Mouse (Mus musculus) G1E (cell line): ENCODE data around the gene Ankrd28.

Experiments used
- CTCF ChIP-seq: IDR thresholded peaks from 2 replicates; pipeline ENCODE4 v1.5.1; 2012; ENCODE audit warnings: low read depth, low read length, inconsistent platforms, mixed read lengths
- GATA1 ChIP-seq: IDR thresholded peaks from 2 replicates; pipeline ENCODE4 v1.6.1; 2012; ENCODE audit warnings: borderline replicate concordance, low read length, inconsistent platforms, mixed read lengths
- GATA2 ChIP-seq: IDR thresholded peaks from 2 replicates; pipeline ENCODE4 v1.6.1; 2012; ENCODE audit warnings: low read depth, low read length, inconsistent platforms, borderline replicate concordance
- POLR2AphosphoS5 ChIP-seq: IDR thresholded peaks from 2 replicates; pipeline ENCODE4 v1.6.1; 2012; ENCODE audit warnings: low read depth, low read length, inconsistent platforms; ENCODE audit not compliant: insufficient replicate concordance

- TF ChIP-seq CTCF (no peak), GATA1 (no peak), POLR2AphosphoS5 (no peak), GATA2 (no peak)
These were observed 168.5 kb downstream of the Ankrd28 start for GRCm38 (mm10) chr14:31661671-31662554.
